Mouse (Mus musculus) liver, embryonic 15.5 days (tissue): ENCODE results near the gene Kcnk12. TPM values are rescaled to one million over a fixed set of nuclear protein-coding genes. Genes with fewer than 3 reads are reported as not detected.

Experiments used
- ATAC-seq: fragments of 200-750 bp; cut with Nextera tagmentation; 2 replicates; pipeline ENCODE4 v1.8.0; 2017; ENCODE audit warnings: moderate number of reproducible peaks, mild to moderate bottlenecking, moderate library complexity; ENCODE audit not compliant: insufficient read depth
- H3K27ac ChIP-seq: fragments of 300-500 bp; sonication (generic); replicated peaks from 2 replicates; pipeline ENCODE4 v1.5.1; 2015; ENCODE audit warnings: mild to moderate bottlenecking, inconsistent platforms
- H3K27me3 ChIP-seq: fragments of 300-500 bp; sonication (generic); 2 replicates; pipeline ENCODE4 v1.6.1; 2015; ENCODE audit warnings: mild to moderate bottlenecking, inconsistent platforms
- H3K36me3 ChIP-seq: fragments of 300-500 bp; sonication (generic); replicated peaks from 2 replicates; pipeline ENCODE4 v1.6.1; 2015; ENCODE audit warnings: moderate library complexity, mild to moderate bottlenecking, inconsistent platforms
- H3K4me1 ChIP-seq: fragments of 300-500 bp; sonication (generic); replicated peaks from 2 replicates; pipeline ENCODE4 v1.6.1; 2015; ENCODE audit warnings: inconsistent platforms
- H3K4me2 ChIP-seq: fragments of 300-500 bp; sonication (generic); 2 replicates; pipeline ENCODE4 v1.6.1; 2015; ENCODE audit warnings: moderate library complexity, mild to moderate bottlenecking, inconsistent platforms
- H3K4me3 ChIP-seq: fragments of 300-500 bp; sonication (generic); replicated peaks from 2 replicates; pipeline ENCODE4 v1.5.1; 2015; ENCODE audit warnings: mild to moderate bottlenecking, inconsistent platforms
- H3K9ac ChIP-seq: fragments of 300-500 bp; sonication (generic); 2 replicates; pipeline ENCODE4 v1.6.1; 2015; ENCODE audit warnings: moderate library complexity, mild to moderate bottlenecking, inconsistent platforms
- H3K9me3 ChIP-seq: fragments of 300-500 bp; sonication (generic); replicated peaks from 2 replicates; pipeline ENCODE4 v1.6.1; 2016; ENCODE audit warnings: inconsistent platforms
- WGBS: fragments of 180-500 bp; shearing (Covaris S2); methylation state at CpG from one replicate; pipeline ENCODE4 v1.1.7; 2015; ENCODE audit warnings: mixed read lengths; ENCODE audit not compliant: insufficient replicate concordance; 5-methylcytosine and 5-hydroxymethylcytosine counted together
- polyA plus RNA-seq: library from polyadenylated mRNA; unstranded; fragments of >200 nt; fragmentation: Nextera tagmentation; extraction: Ambion mirVana; gene quantifications from 2 replicates; pipeline ENCODE4 v1.2.1, GENCODE M21; 2015

Gene Kcnk12
- polyA plus RNA-seq, 1 experiment from 2014 or later, result 0.70 TPM

GRCm38 (mm10) chr17:87696814-87697213, 101.0 kb downstream of the Kcnk12 start:
- Histone ChIP-seq H3K4me2 (no peak overlapping the region), H3K4me1 (no peaks in the 10 kb centered on the region), H3K27ac (no peak overlapping the region), H3K9me3 (no peaks in the 10 kb centered on the region), H3K36me3 (peaks cover 53% of the 10 kb centered on the region), H3K4me3 (no peak overlapping the region), H3K27me3 (no peaks in the 10 kb centered on the region), H3K9ac (no peak overlapping the region)
- 77% methylated on average over 6 of the region's 6 CpGs for WGBS
- no peak for ATAC-seq

DNA sequence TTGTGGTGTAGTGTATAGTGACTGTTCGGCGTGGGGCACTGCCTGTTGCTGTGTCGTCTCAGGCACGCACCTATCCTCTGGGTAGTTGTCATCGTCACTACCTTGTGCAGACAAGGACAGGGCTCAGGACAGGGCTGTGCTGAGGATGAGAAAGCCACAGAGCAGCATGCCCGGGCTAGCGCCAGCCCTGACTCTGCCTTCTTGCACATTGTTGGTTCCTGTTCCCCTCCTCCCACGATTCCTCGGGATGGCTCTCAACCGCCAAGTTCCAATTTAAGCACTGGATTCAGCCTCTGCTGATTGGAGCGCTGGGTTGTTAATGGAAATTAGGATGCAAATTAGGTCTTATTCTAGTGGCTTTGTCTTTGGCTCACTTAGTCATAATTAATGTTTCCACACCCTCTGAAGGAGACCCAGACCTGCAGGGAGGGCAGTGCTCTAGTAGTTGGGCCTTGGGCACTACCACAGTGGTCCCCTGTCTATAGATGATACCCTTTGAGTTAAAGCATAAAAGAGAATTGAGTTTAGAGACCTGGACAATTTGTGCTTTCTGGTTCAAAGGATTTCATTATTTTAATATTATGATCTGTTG, 101.8 kb downstream of the Kcnk12 start:
- WGBS, result 80% methylated on average over 11 of the region's 11 CpGs
- H3K27me3 ChIP-seq, result no peaks in the 10 kb centered on the region
- peaks cover 52% of the 10 kb centered on the region for H3K36me3 ChIP-seq
- no peak overlapping the region for H3K4me3 ChIP-seq
- ATAC-seq, result no peak
- H3K9me3 ChIP-seq, result no peaks in the 10 kb centered on the region
- H3K9ac ChIP-seq, result no peak overlapping the region
- H3K27ac ChIP-seq, result no peak overlapping the region
- H3K4me1 ChIP-seq, result no peaks in the 10 kb centered on the region
- no peak overlapping the region for H3K4me2 ChIP-seq

Other genes with a start within 250 kb of the Kcnk12 start
- gene Epcam, start 162.0 kb downstream of the Kcnk12 start, polyA plus RNA-seq, result 1.3 and 3.6 TPM in 2 replicates
- 23.9 and 25.7 TPM in 2 replicates for gene Msh2, start 125.7 kb downstream of the Kcnk12 start, polyA plus RNA-seq
- gene Rpl36-ps4, start 123.0 kb upstream of the Kcnk12 start, polyA plus RNA-seq, result not detected in 2 replicates
- 24.5 TPM in 2 replicates for gene Msh6, start 177.1 kb upstream of the Kcnk12 start, polyA plus RNA-seq